Mouse (Mus musculus) C2C12 (cell line): Measurements from ENCODE around the gene Cfap61. TPM values are rescaled to one million over a fixed set of nuclear protein-coding genes. Genes with fewer than 3 reads are reported as not detected.

Experiments used
- H3K27me3 ChIP-seq: one replicate; pipeline ENCODE4 v1.6.1; 2011; ENCODE audit not compliant: control insufficient read depth, insufficient read depth, insufficient read length
- H3K36me3 ChIP-seq: one replicate; pipeline ENCODE4 v1.6.1; 2011; ENCODE audit not compliant: control insufficient read depth, insufficient read depth
- H3K4me3 ChIP-seq: one replicate; pipeline ENCODE4 v1.5.1; 2011; ENCODE audit warnings: mild to moderate bottlenecking, control low read depth; ENCODE audit not compliant: poor library complexity, insufficient read depth, severe bottlenecking
- H3K79me2 ChIP-seq: one replicate; pipeline ENCODE4 v1.6.1; 2011; ENCODE audit not compliant: control insufficient read depth, insufficient read depth
- H3K79me3 ChIP-seq: one replicate; pipeline ENCODE4 v1.6.1; 2011; ENCODE audit warnings: low read depth, control low read depth
- H3ac ChIP-seq: one replicate; pipeline ENCODE3; 2011; ENCODE audit warnings: low read depth; ENCODE audit not compliant: control insufficient read depth, insufficient read length
- CEBPB ChIP-seq: IDR thresholded peaks from one replicate; pipeline ENCODE4 v1.6.1; 2011; ENCODE audit warnings: low read depth, mild to moderate bottlenecking, control low read depth, moderate library complexity
- CTCF ChIP-seq: IDR thresholded peaks from one replicate; pipeline ENCODE4 v1.5.1; 2011; ENCODE audit not compliant: control insufficient read depth, insufficient read depth, insufficient read length
- FOSL1 ChIP-seq: IDR thresholded peaks from one replicate; pipeline ENCODE4 v1.8.0; 2011; ENCODE audit warnings: mild to moderate bottlenecking, low read length; ENCODE audit not compliant: poor library complexity, insufficient read depth, severe bottlenecking
- MAX ChIP-seq: IDR thresholded peaks from one replicate; pipeline ENCODE4 v1.6.1; 2011; ENCODE audit warnings: mild to moderate bottlenecking, control low read depth
- MYOD1 ChIP-seq: IDR thresholded peaks from one replicate; pipeline ENCODE4 v1.6.1; 2011; ENCODE audit warnings: low read depth; ENCODE audit not compliant: control insufficient read depth, insufficient read length
- MYOG ChIP-seq: IDR thresholded peaks from one replicate; pipeline ENCODE4 v1.6.1; 2011; ENCODE audit not compliant: control insufficient read depth, insufficient read length; ENCODE audit errors: extremely low read depth
- USF1 ChIP-seq: IDR thresholded peaks from one replicate; pipeline ENCODE4 v1.6.1; 2011; ENCODE audit warnings: low read depth, mild to moderate bottlenecking, control low read depth, moderate library complexity
- polyA plus RNA-seq: library from polyadenylated mRNA; unstranded; fragments of >200 nt; fragmentation: generic; extraction: Trizol; gene quantifications from one replicate; pipeline ENCODE4 v1.2.1, GENCODE M21; 2012; ENCODE audit warnings: missing spikeins

The Cfap61 gene
- polyA plus RNA-seq, 1 experiment, result 0.06 TPM

DNA sequence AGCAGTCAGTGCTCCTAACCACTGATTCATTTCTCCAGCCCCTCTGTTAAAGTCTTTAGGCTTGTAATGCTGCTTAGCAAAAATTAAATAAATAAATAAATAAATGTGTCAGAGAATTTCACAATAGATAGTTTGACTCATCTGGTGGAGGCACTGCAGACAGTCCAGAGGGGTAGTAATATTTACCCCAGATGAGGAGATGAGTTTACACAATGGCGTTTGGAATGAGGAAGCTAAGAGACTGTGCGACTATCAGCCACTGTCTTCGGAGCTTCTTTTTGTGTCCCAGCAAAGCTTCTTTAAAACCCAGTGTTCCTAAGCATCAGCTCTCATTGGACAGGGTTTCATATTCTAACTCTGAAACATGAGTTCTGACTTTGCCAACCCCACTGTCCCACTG lies 165.3 kb downstream of the Cfap61 start:
- Histone ChIP-seq H3K27me3 (no peaks in the 10 kb centered on the region), H3K4me3 (no peak overlapping the region), H3K36me3 (no peaks in the 10 kb centered on the region), H3K79me3 (no peaks in the 10 kb centered on the region), H3K79me2 (no peaks in the 10 kb centered on the region), H3ac (no peak overlapping the region)
- TF ChIP-seq USF1 (no peak), MYOD1 (no peak), FOSL1 (no peak), MAX (no peak), CEBPB (no peak), MYOG (no peak), CTCF (no peak)

DNA sequence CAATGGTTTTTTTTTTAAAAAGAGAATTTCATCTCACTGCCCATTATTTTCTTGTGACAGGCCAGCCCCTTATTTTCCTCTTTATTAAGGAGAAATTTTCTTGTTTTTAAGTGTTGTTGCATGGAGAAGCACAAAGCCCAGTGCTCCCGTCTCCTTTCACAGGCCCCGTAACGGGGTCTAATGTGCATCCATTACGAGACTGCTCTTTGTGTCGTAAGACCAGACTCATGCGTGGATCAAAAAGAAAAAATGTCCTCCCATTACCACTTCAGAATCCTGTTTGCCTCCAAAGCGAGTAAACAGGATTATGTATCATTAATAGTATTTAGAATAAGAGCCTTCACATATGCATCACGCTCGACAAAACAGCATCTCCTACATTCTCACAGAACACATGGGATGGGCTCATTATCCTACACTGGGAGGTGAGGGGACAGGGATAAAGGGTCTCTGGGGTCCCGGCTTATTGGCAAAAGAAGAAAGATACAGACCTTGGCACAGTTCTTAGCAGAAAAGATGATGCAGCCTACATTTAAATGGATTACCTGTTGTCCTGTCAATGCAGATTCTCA lies 166.0 kb downstream of the Cfap61 start:
- no peaks in the 10 kb centered on the region for H3K27me3 ChIP-seq
- no peaks in the 10 kb centered on the region for H3K79me2 ChIP-seq
- H3K4me3 ChIP-seq, result no peak overlapping the region
- H3K79me3 ChIP-seq, result no peaks in the 10 kb centered on the region
- H3K36me3 ChIP-seq, result no peaks in the 10 kb centered on the region
- TF ChIP-seq FOSL1, result no peak
- TF ChIP-seq MYOG, result no peak
- no peak for TF ChIP-seq MAX
- no peak for TF ChIP-seq USF1
- no peak for TF ChIP-seq CTCF
- no peak for TF ChIP-seq MYOD1
- no peak for TF ChIP-seq CEBPB
- no peak overlapping the region for H3ac ChIP-seq

DNA sequence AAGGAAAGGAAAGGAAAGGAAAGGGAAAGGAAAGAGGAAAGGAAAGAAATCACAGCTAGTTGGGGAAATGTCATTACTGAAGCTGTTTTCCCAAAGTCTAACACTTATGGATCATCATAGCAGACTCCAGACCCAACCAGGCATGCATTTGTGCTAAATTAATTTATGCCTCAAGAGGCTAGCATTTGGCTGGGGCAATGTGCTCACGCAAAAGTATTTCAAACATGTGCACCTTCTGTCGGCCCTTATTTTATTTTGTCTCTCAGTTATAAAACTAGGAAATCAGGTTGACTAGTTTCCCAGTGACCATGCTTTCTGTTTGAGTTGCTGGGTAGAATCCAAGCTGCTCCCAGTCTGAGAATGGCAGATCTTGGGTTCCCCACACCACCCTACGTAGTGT lies 168.0 kb downstream of the Cfap61 start:
- Histone ChIP-seq H3K36me3 (no peaks in the 10 kb centered on the region), H3K4me3 (no peak overlapping the region), H3ac (no peak overlapping the region), H3K79me2 (no peaks in the 10 kb centered on the region), H3K79me3 (no peaks in the 10 kb centered on the region), H3K27me3 (no peaks in the 10 kb centered on the region)
- no peak for TF ChIP-seq USF1
- TF ChIP-seq MYOG, result no peak
- TF ChIP-seq MAX, result no peak
- no peak for TF ChIP-seq CTCF
- TF ChIP-seq FOSL1, result no peak
- no peak for TF ChIP-seq MYOD1
- TF ChIP-seq CEBPB, result no peak

DNA sequence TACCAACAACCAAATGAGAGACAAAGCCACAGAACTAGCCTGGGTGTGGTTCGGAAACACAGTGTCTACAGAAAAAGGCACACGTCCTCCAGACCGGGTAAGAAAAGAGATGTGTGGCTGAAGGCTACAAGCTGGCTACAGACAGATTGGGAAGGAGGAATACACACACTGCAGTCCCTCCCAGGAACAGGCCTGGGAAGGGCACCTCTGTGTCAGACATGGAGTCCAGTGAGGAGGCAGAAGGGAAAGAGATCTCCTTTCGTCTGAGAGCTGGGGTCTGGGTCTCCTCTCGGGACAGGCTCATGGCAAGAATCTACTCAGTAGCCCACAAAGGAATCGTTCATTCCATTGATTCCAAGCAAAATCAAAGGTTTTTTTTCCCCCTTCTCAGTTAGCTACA lies 170.8 kb downstream of the Cfap61 start:
- Histone ChIP-seq H3K36me3 (no peaks in the 10 kb centered on the region), H3K4me3 (no peak overlapping the region), H3K79me2 (no peaks in the 10 kb centered on the region), H3K27me3 (no peaks in the 10 kb centered on the region), H3K79me3 (no peaks in the 10 kb centered on the region), H3ac (no peak overlapping the region)
- TF ChIP-seq MYOD1 (no peak), CEBPB (no peak), MAX (no peak), CTCF (no peak), MYOG (no peak), USF1 (no peak), FOSL1 (no peak)

DNA sequence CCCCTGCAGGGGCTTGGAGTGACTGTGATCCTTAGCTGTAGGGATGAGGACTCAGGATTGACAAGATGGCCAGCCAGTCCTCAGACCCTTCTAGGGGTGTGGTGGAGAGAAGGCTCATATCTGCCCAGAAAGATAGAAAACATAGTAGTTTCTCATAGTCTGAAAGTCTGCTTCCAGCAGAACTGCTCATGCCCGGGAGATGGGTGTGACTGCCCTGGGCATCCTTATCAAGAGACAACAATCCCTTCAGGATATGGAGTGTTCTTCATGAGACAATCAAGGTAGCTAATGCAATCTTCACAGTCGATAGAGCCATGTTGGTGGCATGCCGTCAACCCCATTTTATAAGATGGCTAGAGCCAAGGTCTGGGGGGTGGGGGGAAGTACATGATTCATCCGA lies 173.4 kb downstream of the Cfap61 start:
- Histone ChIP-seq H3K4me3 (no peak overlapping the region), H3K36me3 (no peaks in the 10 kb centered on the region), H3K79me2 (no peaks in the 10 kb centered on the region), H3ac (no peak overlapping the region), H3K79me3 (no peaks in the 10 kb centered on the region), H3K27me3 (no peaks in the 10 kb centered on the region)
- TF ChIP-seq MAX, result no peak
- no peak for TF ChIP-seq USF1
- no peak for TF ChIP-seq FOSL1
- no peak for TF ChIP-seq CTCF
- no peak for TF ChIP-seq MYOG
- no peak for TF ChIP-seq MYOD1
- TF ChIP-seq CEBPB, result no peak

DNA sequence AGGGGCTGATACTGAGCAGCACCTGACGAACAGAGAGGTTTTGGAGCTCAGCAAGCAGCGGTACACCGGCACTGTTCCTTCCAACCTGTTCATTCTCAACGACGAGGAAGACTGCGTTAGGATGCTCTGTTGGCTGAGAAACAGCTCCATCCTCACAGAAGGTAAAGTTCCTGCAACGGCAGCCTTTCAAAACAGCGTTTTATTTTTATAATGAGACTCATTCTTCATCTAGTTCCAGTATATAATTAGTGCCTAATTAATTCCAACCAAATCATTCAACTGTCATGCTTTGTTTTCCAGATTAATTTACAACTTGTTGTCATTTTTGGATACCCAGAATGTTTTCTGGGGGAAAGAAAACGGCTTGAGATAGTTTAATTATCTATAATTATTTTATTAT lies 175.3 kb downstream of the Cfap61 start:
- Histone ChIP-seq H3K79me2 (no peaks in the 10 kb centered on the region), H3K27me3 (no peaks in the 10 kb centered on the region), H3K4me3 (no peak overlapping the region), H3ac (no peak overlapping the region), H3K79me3 (no peaks in the 10 kb centered on the region), H3K36me3 (no peaks in the 10 kb centered on the region)
- TF ChIP-seq MYOD1 (no peak), MAX (no peak), CEBPB (no peak), FOSL1 (no peak), USF1 (no peak), CTCF (no peak), MYOG (no peak)
